Comparison of ENCODE assay signal across 8 mouse cellular contexts in genomic region chr15:77969940-77970469, GRCm38 (mm10). TPM values are rescaled to one million over a fixed set of nuclear protein-coding genes. Genes with fewer than 3 reads are reported as not detected.
DNase-seq lines count a peak whose midpoint lies in the region; ATAC-seq and TF ChIP-seq lines count a peak whose summit lies in the region.

No protein-coding gene starts in this region.

- ATAC-seq in hindbrain, embryonic 13.5 days (ENCODE audit: low FRiP score), result no peak
- ATAC-seq in midbrain, embryonic 15.5 days (replicated peaks), result peak; percentile 24
- no peak for ATAC-seq in monocyte, adult 5-6 weeks (replicated peaks; ENCODE audit: insufficient number of reproducible peaks, low FRiP score, low TSS enrichment, poor library complexity, severe bottlenecking)
- no peak for ATAC-seq in inflammation-experienced regulatory T-cells, adult 6 months

- H3K9ac ChIP-seq in hindbrain, embryonic 13.5 days, result peak overlapping the region; percentile 97
- peak overlapping the region; percentile 92 for H3K9ac ChIP-seq in midbrain, embryonic 15.5 days

- no peak for TF ChIP-seq POLR2A in kidney, adult 2 months (IDR thresholded peaks at IDR 0.05; ENCODE audit: low read depth, low read length)

- TF ChIP-seq CTCF in kidney, adult 2 months (conservative IDR thresholded peaks at IDR 0.05; ENCODE audit: insufficient read depth, insufficient read length, low read depth, low read length), result no peak

- no peaks in the 10 kb centered on the region for H3K27me3 ChIP-seq in kidney, adult 2 months (replicated peaks; ENCODE audit: control insufficient read depth, insufficient read depth, low read length)
- no peaks in the 10 kb centered on the region for H3K27me3 ChIP-seq in hindbrain, embryonic 13.5 days
- H3K27me3 ChIP-seq in midbrain, embryonic 15.5 days (replicated peaks), result no peaks in the 10 kb centered on the region

- no peaks in the 10 kb centered on the region for H3K36me3 ChIP-seq in kidney, adult 2 months (ENCODE audit: control insufficient read depth, insufficient read depth, low read length)
- H3K36me3 ChIP-seq in hindbrain, embryonic 13.5 days, result peaks cover 37% of the 10 kb centered on the region
- H3K36me3 ChIP-seq in midbrain, embryonic 15.5 days (replicated peaks), result peaks cover 27% of the 10 kb centered on the region

- DNase-seq in kidney, adult 2 months, result no peak
- no peak for DNase-seq in kidney, adult 11 months
- DNase-seq in NIH3T3 (ENCODE audit: low read depth), result peak; percentile 44
- no peak for DNase-seq in ovary, postnatal 10 days (ENCODE audit: low spot score)

- H3K9me3 ChIP-seq in hindbrain, embryonic 13.5 days, result no peaks in the 10 kb centered on the region
- H3K9me3 ChIP-seq in midbrain, embryonic 15.5 days, result no peaks in the 10 kb centered on the region

- H3K4me1 ChIP-seq in kidney, adult 2 months (ENCODE audit: control insufficient read depth, insufficient read depth, low read length), result peaks cover 5% of the 10 kb centered on the region; the same call in 1 of the 2 replicates
- H3K4me1 ChIP-seq in hindbrain, embryonic 13.5 days (replicated peaks), result peaks cover 26% of the 10 kb centered on the region
- H3K4me1 ChIP-seq in midbrain, embryonic 15.5 days, result peaks cover 20% of the 10 kb centered on the region

- peak overlapping the region; percentile 96 for H3K4me2 ChIP-seq in hindbrain, embryonic 13.5 days
- peak overlapping the region; percentile 88 for H3K4me2 ChIP-seq in midbrain, embryonic 15.5 days

- H3K27ac ChIP-seq in kidney, adult 2 months (ENCODE audit: insufficient read depth, low read depth, low read length), result peak overlapping the region; percentile 67
- peak overlapping the region; percentile 99 for H3K27ac ChIP-seq in hindbrain, embryonic 13.5 days
- H3K27ac ChIP-seq in midbrain, embryonic 15.5 days, result peak overlapping the region; percentile 99

- 1% methylated on average over 15 of the region's 15 CpGs for WGBS in kidney, adult 2 months
- WGBS in hindbrain, embryonic 13.5 days, result 3% methylated on average over 15 of the region's 15 CpGs
- 2% methylated on average over 15 of the region's 15 CpGs for WGBS in midbrain, embryonic 15.5 days

- H3K4me3 ChIP-seq in kidney, adult 2 months (ENCODE audit: insufficient read depth, low read depth, low read length), result peak overlapping the region; percentile 92
- H3K4me3 ChIP-seq in hindbrain, embryonic 13.5 days, result peak overlapping the region; percentile 92
- H3K4me3 ChIP-seq in midbrain, embryonic 15.5 days, result peak overlapping the region; percentile 76

RNA-seq across cellular contexts. Expression of gene Eif3d, which starts 0.6 kb away (rescaled TPM):
- 98.8 and 132 TPM in 2 replicates for polyA plus RNA-seq in kidney, adult 2 months (2012; rRNA removed)
- 184 and 191 TPM in 2 replicates for polyA plus RNA-seq in hindbrain, embryonic 13.5 days (2015; fragmentation: Nextera tagmentation; extraction: Ambion mirVana)
- polyA plus RNA-seq in midbrain, embryonic 15.5 days (2015; fragmentation: Nextera tagmentation; extraction: Ambion mirVana), result 162 and 180 TPM in 2 replicates
- total RNA-seq in monocyte, adult 5-6 weeks (2017), result 119 to 136 TPM (median 124 TPM) in 3 replicates
- 100 to 1,000 TPM; 129 to 182 (median 175) TPM for polyA plus RNA-seq in inflammation-experienced regulatory T-cells, adult 6 months (2017; shearing (Covaris generic))

RNA-seq across cellular contexts. Expression of gene Foxred2, which starts 13.5 kb away (rescaled TPM):
- polyA plus RNA-seq in kidney, adult 2 months (2012; rRNA removed), result 3.8 and 4.1 TPM in 2 replicates
- 6.2 and 7.4 TPM in 2 replicates for polyA plus RNA-seq in hindbrain, embryonic 13.5 days (2015; fragmentation: Nextera tagmentation; extraction: Ambion mirVana)
- 10.3 and 11.8 TPM in 2 replicates for polyA plus RNA-seq in midbrain, embryonic 15.5 days (2015; fragmentation: Nextera tagmentation; extraction: Ambion mirVana)
- 4.6 to 5.4 TPM (median 5.1 TPM) in 3 replicates for total RNA-seq in monocyte, adult 5-6 weeks (2017)
- 1 to 10 TPM; 1.5 to 4.6 (median 2.5) TPM for polyA plus RNA-seq in inflammation-experienced regulatory T-cells, adult 6 months (2017; shearing (Covaris generic))

RNA-seq across cellular contexts. Expression of gene Txn2, which starts 41.2 kb away (rescaled TPM):
- 396 and 408 TPM in 2 replicates for polyA plus RNA-seq in kidney, adult 2 months (2012; rRNA removed)
- polyA plus RNA-seq in hindbrain, embryonic 13.5 days (2015; fragmentation: Nextera tagmentation; extraction: Ambion mirVana), result 214 and 218 TPM in 2 replicates
- polyA plus RNA-seq in midbrain, embryonic 15.5 days (2015; fragmentation: Nextera tagmentation; extraction: Ambion mirVana), result 203 and 229 TPM in 2 replicates
- total RNA-seq in monocyte, adult 5-6 weeks (2017), result 27.0 to 38.4 TPM (median 33.9 TPM) in 3 replicates
- polyA plus RNA-seq in inflammation-experienced regulatory T-cells, adult 6 months (2017; shearing (Covaris generic)), result 100 to 1,000 TPM; 178 to 243 (median 221) TPM
